Mouse (Mus musculus): ENCODE data around the gene Sh3bgrl2.

Gene Sh3bgrl2

DNA sequence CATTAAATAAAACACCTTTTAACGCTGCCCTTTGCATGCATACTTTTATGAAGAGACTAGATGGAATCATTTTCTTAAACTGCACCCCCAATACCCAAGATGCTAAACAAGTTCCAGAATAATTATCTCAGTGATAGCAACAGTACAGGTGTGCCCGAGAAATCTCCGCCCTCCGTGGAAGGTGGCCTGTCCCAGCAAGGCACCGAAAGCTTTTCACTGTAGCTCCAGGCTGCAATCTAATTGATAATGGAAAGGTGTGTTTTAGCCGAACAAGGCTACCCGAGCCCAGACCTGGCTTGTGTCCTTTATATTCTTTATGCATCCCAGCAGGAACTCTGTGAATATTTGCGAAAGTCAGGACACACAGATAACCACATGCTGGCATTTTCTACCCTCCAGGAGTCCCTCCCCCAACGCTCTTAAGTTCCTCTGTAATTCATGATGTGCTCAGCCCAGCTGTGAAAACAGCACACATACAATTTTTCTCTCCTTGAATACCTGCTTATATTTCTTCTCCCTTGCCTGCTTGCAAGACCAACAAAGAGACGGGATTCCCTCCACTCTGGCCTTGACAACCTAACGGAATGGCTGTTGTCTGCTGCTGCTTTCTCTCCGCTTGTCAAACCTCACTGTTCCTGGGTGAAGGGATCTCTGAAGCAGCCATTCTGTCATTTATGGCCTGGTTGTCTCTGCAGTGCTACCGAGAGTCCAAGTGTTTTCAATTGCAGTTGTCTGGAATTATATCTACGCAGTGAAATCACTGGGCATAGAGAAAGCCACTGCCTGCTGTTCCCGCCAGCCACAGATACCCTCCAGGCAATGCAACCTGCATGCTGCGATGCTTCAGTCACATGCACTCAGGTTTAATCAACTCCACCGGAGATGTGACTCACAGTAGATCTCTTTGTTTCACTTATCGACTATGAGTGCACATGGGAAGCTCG, 80.8 kb downstream of the Sh3bgrl2 start:
- DNase-seq (ENCODE audit: low spot score in 2 of 2), result no peak

GRCm38 (mm10) chr9:83630341-83630740, 82.2 kb downstream of the Sh3bgrl2 start:
- DNase-seq (ENCODE audit: low spot score in 2 of 2), result no peak

- DNase-seq (ENCODE audit: low spot score in 2 of 2), result no peak
Measured at GRCm38 (mm10) chr9:83631920-83632319, 83.8 kb downstream of the Sh3bgrl2 start.

GRCm38 (mm10) chr9:83634703-83635102, 86.6 kb downstream of the Sh3bgrl2 start:
- DNase-seq (ENCODE audit: low spot score in 2 of 2), result no peak

- no peak for DNase-seq (ENCODE audit: low spot score in 2 of 2)
Measured at GRCm38 (mm10) chr9:83635997-83636396, 87.9 kb downstream of the Sh3bgrl2 start.

GRCm38 (mm10) chr9:83643139-83643538, 95.0 kb downstream of the Sh3bgrl2 start:
- no peak for DNase-seq (ENCODE audit: low spot score in 2 of 2)

DNA sequence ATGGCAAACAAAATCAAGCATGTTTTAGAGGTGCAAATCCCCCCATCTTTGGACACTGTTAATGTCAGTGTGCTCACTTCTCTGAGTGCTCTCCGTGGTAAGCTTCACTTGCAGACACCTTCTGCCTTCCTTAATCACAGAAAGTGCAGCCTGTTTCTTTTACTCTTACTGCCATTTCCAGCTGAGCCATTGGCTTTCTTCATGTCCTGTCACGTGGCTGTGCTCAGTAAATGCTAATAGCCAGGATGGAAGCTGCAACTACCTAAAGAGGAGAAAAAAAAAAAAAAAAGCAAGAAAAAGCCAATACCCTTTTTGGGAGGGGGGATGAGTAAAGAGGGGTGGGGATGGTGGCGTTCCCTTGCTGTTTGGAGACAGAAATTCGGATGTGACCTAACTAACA, 95.7 kb downstream of the Sh3bgrl2 start:
- no peak for DNase-seq (ENCODE audit: low spot score in 2 of 2)

GRCm38 (mm10) chr9:83646215-83646614, 98.1 kb downstream of the Sh3bgrl2 start:
- no peak for DNase-seq (ENCODE audit: low spot score in 2 of 2)

DNA sequence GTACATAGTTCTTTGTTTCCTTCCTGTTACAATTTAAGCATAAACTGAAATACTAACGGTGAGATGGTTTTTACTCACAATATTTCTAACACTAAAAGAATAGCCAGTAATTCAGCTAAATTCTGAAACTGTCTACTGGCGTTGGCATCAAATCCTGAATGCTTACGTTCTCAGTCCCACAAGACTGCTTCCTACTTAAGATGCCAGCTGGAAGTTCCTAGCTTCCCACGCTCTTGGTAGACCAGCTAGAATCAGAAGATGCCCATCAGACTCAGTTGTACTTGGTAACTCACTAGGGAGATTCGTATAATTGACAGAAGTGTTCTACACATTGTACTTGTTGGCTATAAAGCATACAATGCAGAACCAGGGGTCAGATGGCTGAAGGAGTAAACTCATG, 98.6 kb downstream of the Sh3bgrl2 start:
- no peak for DNase-seq (ENCODE audit: low spot score in 2 of 2)

DNA sequence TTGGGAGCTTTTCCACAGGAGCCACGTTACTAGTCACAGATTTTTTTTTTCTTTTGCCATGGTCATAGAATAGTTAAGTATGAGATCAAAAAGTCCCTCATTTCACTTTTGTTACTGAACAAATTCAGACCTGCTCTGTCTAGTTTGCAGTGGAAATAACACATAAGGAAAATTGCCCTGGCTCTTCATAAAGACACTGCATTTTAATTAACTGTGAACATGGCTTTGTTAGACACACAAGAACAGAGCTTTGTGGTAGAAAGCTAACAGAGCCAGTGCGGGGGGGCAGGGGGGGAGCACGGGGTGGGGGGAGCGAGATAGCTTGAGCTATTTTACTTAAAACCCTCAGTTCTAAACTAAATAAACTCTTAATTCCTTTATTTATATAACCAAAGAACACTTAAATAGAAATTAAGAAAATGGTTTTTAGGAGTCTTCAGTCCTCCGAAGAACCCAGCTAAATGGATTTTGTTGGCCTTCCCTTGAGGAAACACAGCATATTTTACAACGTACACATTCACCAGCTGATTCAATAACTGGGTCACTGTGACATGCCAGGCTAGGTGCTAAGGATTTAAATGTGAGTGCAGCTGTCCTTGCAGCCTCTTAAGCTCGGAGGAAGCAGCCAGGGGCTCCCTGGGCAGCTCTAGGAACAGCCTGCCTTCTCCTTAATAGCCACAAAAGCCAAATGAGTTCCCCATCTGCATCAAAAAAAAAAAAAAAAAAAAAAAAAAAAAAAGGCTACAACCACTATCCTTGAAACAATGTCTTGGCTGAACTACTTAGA, 100.0 kb downstream of the Sh3bgrl2 start:
- DNase-seq (ENCODE audit: low spot score in 2 of 2), result no peak

DNA sequence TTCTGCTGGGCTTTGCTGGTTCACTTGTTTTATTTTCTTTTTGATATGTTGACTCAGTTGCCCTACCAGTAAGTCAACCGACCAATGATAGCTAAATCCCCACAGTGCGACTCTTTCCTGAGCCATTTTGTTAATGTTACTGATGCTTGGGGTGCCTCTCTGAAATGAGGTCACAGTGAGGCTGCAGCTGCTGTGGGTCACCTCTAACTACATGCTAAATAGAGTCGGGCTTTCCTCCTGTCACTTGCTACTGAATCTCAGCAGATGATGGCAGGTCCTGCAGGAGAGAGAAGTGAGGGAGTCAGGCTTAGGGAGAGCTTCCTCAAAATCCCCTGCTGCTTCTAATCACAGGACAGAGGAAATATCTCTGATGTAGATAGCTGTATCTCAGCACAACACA, 100.6 kb downstream of the Sh3bgrl2 start:
- DNase-seq (ENCODE audit: low spot score in 2 of 2), result no peak

GRCm38 (mm10) chr9:83652015-83652414, 103.9 kb downstream of the Sh3bgrl2 start:
- DNase-seq (ENCODE audit: low spot score in 2 of 2), result no peak

DNA sequence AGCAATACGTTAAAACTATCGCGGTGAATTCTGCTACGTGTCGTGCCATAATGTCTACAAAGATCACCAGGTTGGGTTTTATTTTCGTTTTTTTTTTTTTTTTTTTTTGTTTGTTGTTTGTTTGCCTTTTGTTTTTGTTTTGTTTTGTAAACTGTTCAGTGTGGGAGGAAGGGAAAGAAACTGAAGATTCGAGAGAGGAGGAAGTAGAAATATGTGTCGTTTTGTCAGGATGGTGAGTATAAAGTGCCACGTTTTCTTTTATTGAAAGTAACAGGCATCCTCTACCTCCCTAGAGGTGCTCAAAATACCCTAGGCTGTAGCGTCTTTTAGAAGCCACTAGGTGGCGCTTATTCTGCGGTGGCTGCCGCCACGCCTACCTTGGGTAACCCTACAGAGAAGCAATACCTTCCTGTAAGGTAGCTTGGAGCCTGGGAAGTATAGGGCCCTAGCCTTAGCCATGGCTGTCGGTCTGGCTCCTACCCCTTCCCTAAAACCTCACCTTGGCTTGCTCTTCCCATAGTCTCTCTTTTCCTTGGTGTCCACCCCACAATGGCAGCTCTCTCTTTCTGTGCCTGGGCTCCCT, 104.6 kb downstream of the Sh3bgrl2 start:
- DNase-seq (ENCODE audit: low spot score in 2 of 2), result no peak

- no peak for DNase-seq (ENCODE audit: low spot score in 2 of 2)
Measured at GRCm38 (mm10) chr9:83654601-83655000, 106.5 kb downstream of the Sh3bgrl2 start.

- DNase-seq (ENCODE audit: low spot score in 2 of 2), result no peak
Measured at GRCm38 (mm10) chr9:83656960-83657651, 109.0 kb downstream of the Sh3bgrl2 start.

DNA sequence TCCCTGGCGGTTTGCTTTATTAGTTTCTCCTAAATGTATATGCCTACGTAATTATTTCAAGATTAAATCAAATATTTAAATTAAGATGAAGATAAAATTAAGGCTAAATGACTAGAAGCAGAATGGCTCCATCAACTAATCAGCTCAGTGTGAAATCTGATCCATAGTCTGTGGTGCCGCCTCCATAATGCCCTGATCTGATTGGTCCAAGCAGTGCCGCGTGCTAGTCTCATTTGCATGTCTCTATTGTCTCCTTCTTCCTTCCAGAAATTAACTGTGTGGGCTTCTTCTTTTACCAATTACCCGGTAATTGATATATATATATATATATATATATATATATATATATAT, 109.5 kb downstream of the Sh3bgrl2 start:
- DNase-seq (ENCODE audit: low spot score in 2 of 2), result no peak

GRCm38 (mm10) chr9:83659081-83659480, 111.0 kb downstream of the Sh3bgrl2 start:
- no peak for DNase-seq (ENCODE audit: low spot score in 2 of 2)

DNA sequence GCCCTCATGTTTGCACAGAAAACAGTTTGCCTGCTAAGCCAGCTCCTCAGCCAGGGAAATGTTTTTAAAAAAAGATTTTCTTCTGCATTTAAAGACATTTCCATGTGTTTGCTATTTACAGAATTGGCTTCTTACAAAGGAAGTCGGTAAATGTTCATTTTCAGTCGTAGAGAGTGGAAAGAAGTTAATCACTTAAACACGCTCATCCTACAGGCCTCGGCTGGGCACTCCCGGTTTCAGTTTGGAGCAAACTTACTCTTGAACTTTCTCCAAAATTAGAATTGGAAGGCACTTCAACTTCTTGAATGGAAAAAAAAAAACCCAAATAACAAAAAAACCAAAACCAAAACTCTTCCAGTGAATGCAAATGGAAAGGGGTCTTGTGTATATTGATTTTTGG, 113.7 kb downstream of the Sh3bgrl2 start:
- no peak for DNase-seq (ENCODE audit: low spot score in 2 of 2)

- peak in 1 of 2 experiments; percentile 31 for DNase-seq (ENCODE audit: low spot score in 2 of 2)
Measured at GRCm38 (mm10) chr9:83663981-83664897, 116.1 kb downstream of the Sh3bgrl2 start.

DNA sequence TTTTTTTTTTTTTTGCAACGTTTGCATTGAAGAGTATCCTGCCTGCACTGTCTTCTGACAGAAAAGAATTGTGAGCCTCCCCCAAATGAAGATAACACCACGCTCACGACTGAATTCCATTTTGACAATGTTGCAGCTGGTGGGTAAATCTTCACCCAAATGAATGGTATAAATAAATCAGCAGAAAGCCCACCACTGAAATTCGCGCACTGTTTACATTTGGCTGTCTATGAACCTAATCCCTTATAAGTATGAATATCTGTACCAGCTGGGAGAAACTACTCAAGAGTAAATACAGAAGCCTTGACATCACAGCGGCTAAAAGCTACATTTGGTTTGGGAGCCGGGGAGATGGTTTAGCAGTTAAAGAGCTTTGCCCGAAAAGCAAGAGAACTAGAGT, 116.8 kb downstream of the Sh3bgrl2 start:
- DNase-seq (ENCODE audit: low spot score in 2 of 2), result no peak

GRCm38 (mm10) chr9:83667031-83667430, 118.9 kb downstream of the Sh3bgrl2 start:
- DNase-seq (ENCODE audit: low spot score in 2 of 2), result no peak
